Comparison of ENCODE assay signal across 8 mouse cellular contexts in the genomic region with DNA sequence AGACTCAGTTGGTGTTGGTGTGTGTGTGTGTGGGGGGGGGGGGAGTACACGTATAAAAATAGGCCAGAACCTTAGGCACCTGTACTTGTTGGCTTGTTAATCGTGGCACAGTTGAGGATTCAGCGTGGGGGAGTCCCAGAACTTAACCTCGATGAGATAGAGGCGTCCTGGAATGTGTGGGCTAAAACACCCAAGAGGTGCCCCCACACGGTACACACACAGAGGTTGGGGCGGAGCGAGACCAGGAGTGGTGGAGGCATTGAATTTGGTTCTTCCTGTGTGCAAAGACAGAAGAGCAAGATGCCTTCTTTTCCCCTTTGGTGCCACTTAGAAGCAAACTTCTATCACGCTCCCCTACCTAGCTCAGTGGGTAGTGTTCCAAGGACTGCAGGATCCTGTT. TPM values are rescaled to one million over a fixed set of nuclear protein-coding genes. Genes with fewer than 3 reads are reported as not detected.
DNase-seq lines count a peak whose midpoint lies in the region; ATAC-seq and TF ChIP-seq lines count a peak whose summit lies in the region.

No protein-coding gene starts in this region.

- H3K27ac ChIP-seq in lung, embryonic 16.5 days (ENCODE audit: low read length) = no peak overlapping the region
- H3K27ac ChIP-seq in embryonic facial prominence, embryonic 14.5 days (replicated peaks; ENCODE audit: low read depth, low read length) = no peak overlapping the region
- 0 out of 2 replicates have a peak overlapping the region, but pooled peaks have one; percentile 21 for H3K27ac ChIP-seq in limb, embryonic 14.5 days (replicated peaks; ENCODE audit: low read depth, low read length)
- no peak overlapping the region for H3K27ac ChIP-seq in stomach, postnatal 0 days (replicated peaks)

- peak overlapping the region; percentile 58 for H3K4me3 ChIP-seq in lung, embryonic 16.5 days (ENCODE audit: low read length)
- peak overlapping the region; percentile 51 for H3K4me3 ChIP-seq in embryonic facial prominence, embryonic 14.5 days (ENCODE audit: low read depth, low read length)
- H3K4me3 ChIP-seq in limb, embryonic 14.5 days (replicated peaks; ENCODE audit: low read length) = peak overlapping the region; percentile 54
- H3K4me3 ChIP-seq in stomach, postnatal 0 days (ENCODE audit: low read depth, low read length) = peak overlapping the region; percentile 49

- H3K9me3 ChIP-seq in lung, embryonic 16.5 days (ENCODE audit: control insufficient read depth, low read length) = no peaks in the 10 kb centered on the region
- H3K9me3 ChIP-seq in embryonic facial prominence, embryonic 14.5 days (ENCODE audit: control insufficient read depth, low read length) = no peaks in the 10 kb centered on the region
- no peaks in the 10 kb centered on the region for H3K9me3 ChIP-seq in limb, embryonic 14.5 days (ENCODE audit: control insufficient read depth, low read length)
- H3K9me3 ChIP-seq in stomach, postnatal 0 days (ENCODE audit: control insufficient read depth, low read length) = no peaks in the 10 kb centered on the region

- peak overlapping the region; percentile 54; the same call in 1 of the 2 replicates for H3K9ac ChIP-seq in lung, embryonic 16.5 days (ENCODE audit: low read length)
- H3K9ac ChIP-seq in embryonic facial prominence, embryonic 14.5 days (ENCODE audit: low read depth, low read length) = peak overlapping the region; percentile 62
- peak overlapping the region; percentile 65 for H3K9ac ChIP-seq in limb, embryonic 14.5 days (ENCODE audit: low read depth, low read length, severe bottlenecking)
- 0 out of 2 replicates have a peak overlapping the region, but pooled peaks have one; percentile 50 for H3K9ac ChIP-seq in stomach, postnatal 0 days (ENCODE audit: low read length)

- no peak for TF ChIP-seq CTCF in stomach, postnatal 0 days (IDR thresholded peaks at IDR 0.05; ENCODE audit: low read depth)

- peak overlapping the region; percentile 80 for H3K4me2 ChIP-seq in lung, embryonic 16.5 days (ENCODE audit: low read depth, low read length)
- H3K4me2 ChIP-seq in embryonic facial prominence, embryonic 14.5 days (ENCODE audit: low read depth, low read length) = peak overlapping the region; percentile 55
- H3K4me2 ChIP-seq in limb, embryonic 14.5 days (replicated peaks; ENCODE audit: low read depth, low read length, severe bottlenecking) = peak overlapping the region; percentile 54
- H3K4me2 ChIP-seq in stomach, postnatal 0 days (replicated peaks; ENCODE audit: low read depth) = peak overlapping the region; percentile 66

- no peaks in the 10 kb centered on the region; the same call in 1 of the 2 replicates for H3K27me3 ChIP-seq in lung, embryonic 16.5 days (ENCODE audit: control insufficient read depth, insufficient read depth, low read depth, low read length)
- peaks cover 11% of the 10 kb centered on the region; the same call in 1 of the 2 replicates for H3K27me3 ChIP-seq in embryonic facial prominence, embryonic 14.5 days (replicated peaks; ENCODE audit: control insufficient read depth, insufficient read depth, low read length)
- H3K27me3 ChIP-seq in limb, embryonic 14.5 days (ENCODE audit: control insufficient read depth, insufficient read depth, low read length) = no peaks in the 10 kb centered on the region
- no peaks in the 10 kb centered on the region for H3K27me3 ChIP-seq in stomach, postnatal 0 days (ENCODE audit: control insufficient read depth, insufficient read depth, low read length)

- peak; percentile 9; the same call in 1 of the 2 replicates for ATAC-seq in lung, embryonic 16.5 days (ENCODE audit: low read depth)
- ATAC-seq in embryonic facial prominence, embryonic 14.5 days (ENCODE audit: low read depth) = no peak
- 0 out of 2 replicates have a peak, but pooled peaks have one; percentile 16 for ATAC-seq in limb, embryonic 14.5 days (ENCODE audit: low FRiP score, low read depth)
- 0 out of 2 replicates have a peak, but pooled peaks have one; percentile 47 for ATAC-seq in stomach, postnatal 0 days (ENCODE audit: low FRiP score, low TSS enrichment)

- DNase-seq in lung, postnatal 4 days = no peak
- DNase-seq in embryonic facial prominence, embryonic 14.5 days (ENCODE audit: low spot score) = no peak
- no peak for DNase-seq in limb, embryonic 14.5 days (ENCODE audit: low spot score)
- DNase-seq in stomach, postnatal 0 days (ENCODE audit: low spot score) = no peak
- no peak for DNase-seq in cerebellum, postnatal 25 days
- no peak for DNase-seq in right cerebral cortex, adult 2 months (ENCODE audit: low spot score in 2 of 2)
- DNase-seq in frontal cortex, postnatal 10 days (ENCODE audit: low spot score in 2 of 2) = no peak

- WGBS in lung, embryonic 16.5 days = 43% methylated on average over 8 of the region's 9 CpGs
- WGBS in embryonic facial prominence, embryonic 14.5 days = 52% methylated on average over 7 of the region's 9 CpGs
- 37% methylated on average over 7 of the region's 9 CpGs for WGBS in limb, embryonic 14.5 days
- 37% methylated on average over 9 of the region's 9 CpGs for WGBS in stomach, postnatal 0 days

- no peaks in the 10 kb centered on the region for H3K36me3 ChIP-seq in lung, embryonic 16.5 days (ENCODE audit: control insufficient read depth, insufficient read depth, low read length)
- no peaks in the 10 kb centered on the region for H3K36me3 ChIP-seq in embryonic facial prominence, embryonic 14.5 days (ENCODE audit: control insufficient read depth, insufficient read depth, low read length)
- no peaks in the 10 kb centered on the region for H3K36me3 ChIP-seq in limb, embryonic 14.5 days (ENCODE audit: control insufficient read depth, insufficient read depth, low read length)
- H3K36me3 ChIP-seq in stomach, postnatal 0 days (ENCODE audit: control insufficient read depth, insufficient read depth, low read length) = no peaks in the 10 kb centered on the region

- H3K4me1 ChIP-seq in lung, embryonic 16.5 days (replicated peaks; ENCODE audit: control insufficient read depth, insufficient read depth, low read length) = no peaks in the 10 kb centered on the region
- H3K4me1 ChIP-seq in embryonic facial prominence, embryonic 14.5 days (ENCODE audit: control insufficient read depth, insufficient read depth, low read length) = no peaks in the 10 kb centered on the region
- no peaks in the 10 kb centered on the region for H3K4me1 ChIP-seq in limb, embryonic 14.5 days (ENCODE audit: control insufficient read depth, insufficient read depth, low read length)
- H3K4me1 ChIP-seq in stomach, postnatal 0 days (replicated peaks; ENCODE audit: control insufficient read depth, insufficient read depth) = no peaks in the 10 kb centered on the region

- TF ChIP-seq POLR2A in limb, embryonic 14.5 days (IDR thresholded peaks at IDR 0.05; ENCODE audit: borderline replicate concordance, extremely low read depth, insufficient read depth, insufficient read length) = no peak

- TF ChIP-seq EP300 in stomach, postnatal 0 days (optimal IDR thresholded peaks at IDR 0.05) = no peak

RNA-seq across cellular contexts. Expression of a gene that starts 1.2 kb away (rescaled TPM):
- 7.1 and 8.7 TPM in 2 replicates for polyA plus RNA-seq in lung, embryonic 16.5 days (2015; fragmentation: Nextera tagmentation; extraction: Ambion mirVana)
- 10.0 and 13.0 TPM in 2 replicates for polyA plus RNA-seq in embryonic facial prominence, embryonic 14.5 days (2014; fragmentation: Nextera tagmentation; extraction: Ambion mirVana)
- polyA plus RNA-seq in limb, embryonic 14.5 days (2012; rRNA removed) = 46.3 and 47.4 TPM in 2 replicates
- polyA plus RNA-seq in limb, embryonic 14.5 days (2014; fragmentation: Nextera tagmentation; extraction: Ambion mirVana) = 16.4 and 17.9 TPM in 2 replicates
- polyA plus RNA-seq in stomach, postnatal 0 days (2015; fragmentation: Nextera tagmentation; extraction: Ambion mirVana) = 3.5 and 4.5 TPM in 2 replicates
